Mouse (Mus musculus) kidney, adult 18-20 months (tissue): Measurements from ENCODE around the gene Miga2.

Source experiments
- DNase-seq: peaks from one replicate; pipeline ENCODE4 v3.0.0; 2021

Gene Miga2

DNA sequence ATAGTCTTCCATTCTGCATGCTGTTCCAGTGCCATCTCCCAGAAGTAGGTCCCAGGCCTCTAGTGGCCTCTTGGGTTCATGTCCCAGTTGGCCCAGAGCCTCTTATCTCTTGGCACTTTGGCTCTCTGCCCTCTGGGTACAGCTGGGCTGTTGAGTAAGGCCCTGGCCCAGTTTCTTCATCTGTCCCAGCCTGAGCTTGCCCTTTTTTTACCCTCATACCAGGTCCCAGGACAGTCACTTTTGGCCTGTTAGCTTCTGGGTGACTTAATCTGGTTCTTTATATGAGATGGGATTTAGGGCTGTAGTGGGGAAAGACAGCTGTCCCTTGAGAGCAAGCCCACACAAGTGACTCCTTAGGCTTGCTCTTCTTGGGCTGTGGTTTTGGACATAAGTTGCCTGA, 65.1 kb downstream of the Miga2 start:
- no peak for DNase-seq
